Mouse (Mus musculus) MEL (cell line): ENCODE measurements around the gene Mcf2l. TPM values are rescaled to one million over a fixed set of nuclear protein-coding genes. Genes with fewer than 3 reads are reported as not detected.

Experiments used
- DNase-seq: peaks from one replicate; pipeline ENCODE4 v3.0.0; 2011; ENCODE audit warnings: low read depth, low spot score
- H3K27ac ChIP-seq: 2 replicates; pipeline ENCODE4 v1.5.1; 2012; ENCODE audit warnings: low read depth, mild to moderate bottlenecking, control low read depth, low read length, moderate library complexity; ENCODE audit not compliant: control insufficient read depth
- H3K27me3 ChIP-seq, 2 experiments: fragments of 150-350 bp in 1 of 2; sonication (generic) in 1 of 2; 2 replicates each; pipeline ENCODE4 v1.6.1; 2012; ENCODE audit warnings: low read length in 2 of 2, mild to moderate bottlenecking in 2 of 2, improper control_type of control experiment in 1 of 2, moderate library complexity in 1 of 2; ENCODE audit not compliant: insufficient read depth in 2 of 2, control insufficient read depth in 1 of 2
- H3K36me3 ChIP-seq, 2 experiments: 2 replicates each; pipeline ENCODE4 v1.6.1; 2012 to 2014; ENCODE audit warnings: low read length in 2 of 2, improper control_type of control experiment in 1 of 2, inconsistent platforms in 1 of 2, mild to moderate bottlenecking in 1 of 2; ENCODE audit not compliant: insufficient read depth in 2 of 2, control insufficient read depth in 1 of 2
- H3K4me1 ChIP-seq, 2 experiments: fragments of 150-350 bp in 1 of 2; sonication (generic) in 1 of 2; 2 replicates each; pipeline ENCODE4 v1.6.1; 2012; ENCODE audit warnings: low read length in 2 of 2, improper control_type of control experiment in 1 of 2, mild to moderate bottlenecking in 1 of 2; ENCODE audit not compliant: insufficient read depth in 2 of 2, control insufficient read depth in 1 of 2
- H3K4me3 ChIP-seq, 2 experiments: fragments of 150-350 bp in 1 of 2; sonication (generic) in 1 of 2; 2 replicates each; pipeline ENCODE4 v1.5.1; 2012; ENCODE audit warnings: low read depth in 2 of 2, low read length in 2 of 2, mild to moderate bottlenecking in 2 of 2, moderate library complexity in 2 of 2, control low read depth in 1 of 2, improper control_type of control experiment in 1 of 2; ENCODE audit not compliant: control insufficient read depth in 1 of 2, insufficient read depth in 1 of 2
- H3K79me2 ChIP-seq: 2 replicates; pipeline ENCODE4 v1.6.1; 2012; ENCODE audit warnings: mild to moderate bottlenecking, low read length, moderate library complexity; ENCODE audit not compliant: control insufficient read depth, poor library complexity, insufficient read depth
- H3K9ac ChIP-seq: 2 replicates; pipeline ENCODE4 v1.6.1; 2012; ENCODE audit warnings: low read depth, mild to moderate bottlenecking, control low read depth, low read length, moderate library complexity; ENCODE audit not compliant: control insufficient read depth, poor library complexity, severe bottlenecking
- H3K9me3 ChIP-seq: fragments of 150-350 bp; sonication (generic); replicated peaks from 2 replicates; pipeline ENCODE4 v1.6.1; 2012; ENCODE audit warnings: mild to moderate bottlenecking, low read length, improper control_type of control experiment, moderate library complexity; ENCODE audit not compliant: insufficient read depth
- BHLHE40 ChIP-seq: IDR thresholded peaks from 2 replicates; pipeline ENCODE4 v1.6.1; 2012; ENCODE audit warnings: low read depth, mild to moderate bottlenecking, inconsistent platforms, low read length, improper control_type of control experiment, borderline replicate concordance
- CHD1 ChIP-seq: IDR thresholded peaks from 2 replicates; pipeline ENCODE4 v1.6.1; 2012; ENCODE audit warnings: low read depth, mild to moderate bottlenecking, inconsistent platforms, low read length, improper control_type of control experiment
- CHD2 ChIP-seq: IDR thresholded peaks from 2 replicates; pipeline ENCODE4 v1.6.1; 2011; ENCODE audit warnings: low read length, improper control_type of control experiment
- CTCF ChIP-seq, 3 experiments: IDR thresholded peaks in 2 of 3; conservative IDR thresholded peaks in 1 of 3; 2 replicates each; pipeline ENCODE4 v1.5.1; 2011 to 2012; ENCODE audit warnings: low read length in 3 of 3, low read depth in 2 of 3, mild to moderate bottlenecking in 2 of 3, improper control_type of control experiment in 1 of 3, inconsistent platforms in 1 of 3, mixed read lengths in 1 of 3, moderate library complexity in 1 of 3; ENCODE audit not compliant: control insufficient read depth in 1 of 3, insufficient read depth in 1 of 3, poor library complexity in 1 of 3, severe bottlenecking in 1 of 3
- ETS1 ChIP-seq: IDR thresholded peaks from 2 replicates; pipeline ENCODE4 v1.6.1; 2012; ENCODE audit warnings: low read depth, mild to moderate bottlenecking, inconsistent platforms, low read length, improper control_type of control experiment, moderate library complexity
- KAT2A ChIP-seq: conservative IDR thresholded peaks from 2 replicates; pipeline ENCODE4 v1.6.1; 2012; ENCODE audit warnings: low read depth, low read length, improper control_type of control experiment, inconsistent platforms
- MAZ ChIP-seq: IDR thresholded peaks from 2 replicates; pipeline ENCODE4 v1.6.1; 2012; ENCODE audit warnings: low read depth, mild to moderate bottlenecking, inconsistent platforms, low read length, improper control_type of control experiment
- MEF2A ChIP-seq: IDR thresholded peaks from 2 replicates; pipeline ENCODE4 v1.6.1; 2014; ENCODE audit warnings: low read depth, mild to moderate bottlenecking, inconsistent platforms, low read length, improper control_type of control experiment; ENCODE audit not compliant: poor library complexity, insufficient replicate concordance, severe bottlenecking; ENCODE audit errors: extremely low read depth
- MXI1 ChIP-seq: IDR thresholded peaks from 2 replicates; pipeline ENCODE4 v1.6.1; 2011; ENCODE audit warnings: mild to moderate bottlenecking, low read depth, low read length, improper control_type of control experiment
- NRF1 ChIP-seq: IDR thresholded peaks from 2 replicates; pipeline ENCODE4 v1.6.1; 2014; ENCODE audit warnings: low read depth, mild to moderate bottlenecking, inconsistent platforms, low read length, improper control_type of control experiment, moderate library complexity; ENCODE audit not compliant: poor library complexity, insufficient read depth, severe bottlenecking
- POLR2A ChIP-seq, 2 experiments: IDR thresholded peaks; 2 replicates each; pipeline ENCODE4 v1.6.1; 2011 to 2012; ENCODE audit warnings: low read length in 2 of 2, mild to moderate bottlenecking in 2 of 2, control low read depth in 1 of 2, improper control_type of control experiment in 1 of 2, low read depth in 1 of 2, moderate library complexity in 1 of 2; ENCODE audit not compliant: control insufficient read depth in 1 of 2, insufficient read depth in 1 of 2, poor library complexity in 1 of 2
- RAD21 ChIP-seq: IDR thresholded peaks from 2 replicates; pipeline ENCODE4 v1.6.1; 2011; ENCODE audit warnings: mild to moderate bottlenecking, low read depth, low read length, improper control_type of control experiment
- RCOR1 ChIP-seq: IDR thresholded peaks from 2 replicates; pipeline ENCODE4 v1.6.1; 2012; ENCODE audit warnings: low read depth, mild to moderate bottlenecking, inconsistent platforms, low read length, improper control_type of control experiment
- SIN3A ChIP-seq: IDR thresholded peaks from 2 replicates; pipeline ENCODE4 v1.6.1; 2012; ENCODE audit warnings: low read length, improper control_type of control experiment, inconsistent platforms
- SMC3 ChIP-seq: IDR thresholded peaks from 2 replicates; pipeline ENCODE4 v1.6.1; 2011; ENCODE audit warnings: low read depth, low read length, improper control_type of control experiment
- TBP ChIP-seq: IDR thresholded peaks from 2 replicates; pipeline ENCODE4 v1.8.0; 2011; ENCODE audit warnings: low read depth, low read length, improper control_type of control experiment
- ZC3H11A ChIP-seq: IDR thresholded peaks from 2 replicates; pipeline ENCODE4 v1.6.1; 2012; ENCODE audit warnings: low read depth, mild to moderate bottlenecking, inconsistent platforms, low read length, improper control_type of control experiment
- ZKSCAN1 ChIP-seq: IDR thresholded peaks from 2 replicates; pipeline ENCODE4 v1.6.1; 2012; ENCODE audit warnings: low read depth, mild to moderate bottlenecking, inconsistent platforms, low read length, improper control_type of control experiment, moderate library complexity
- polyA plus RNA-seq, 2 experiments: library from polyadenylated mRNA; stranded (reverse) in 1 of 2; unstranded in 1 of 2; fragments of >175 nt in 1 of 2; fragments of >200 nt in 1 of 2; gene quantifications; 2 replicates each; pipeline versions ENCODE4 v1.2.1 to v1.2.4; 2012; ENCODE audit warnings: low replicate concordance in 2 of 2, low read depth in 1 of 2; ENCODE audit not compliant: insufficient read length in 2 of 2, insufficient read depth in 1 of 2, missing spikeins in 1 of 2
- total RNA-seq: library from RNA; depleted of rRNA; stranded (reverse); fragments of 300-350 nt; gene quantifications from 2 replicates; pipeline ENCODE4 v1.2.3, GENCODE M21; 2012

Mcf2l gene
- total and polyA plus RNA-seq, 3 experiments, result 1.2 to 3.6 TPM; not detected in 1

GRCm38 (mm10) chr8:12846447-12846846 lies 27.2 kb upstream of the Mcf2l start:
- TF ChIP-seq CHD2 (no peak), ETS1 (no peak), SMC3 (no peak), BHLHE40 (no peak), CTCF (IDR thresholded peaks at IDR 0.05 in 2 of 3, conservative IDR thresholded peaks at IDR 0.05 in 1 of 3; ENCODE audit: control insufficient read depth in 1 of 3, insufficient read depth in 1 of 3, low read depth in 2 of 3, low read length in 3 of 3, poor library complexity in 1 of 3, severe bottlenecking in 1 of 3) (no peak), SIN3A (no peak), NRF1 (no peak), ZKSCAN1 (no peak), ZC3H11A (no peak), RCOR1 (no peak), MAZ (no peak), MEF2A (no peak), MXI1 (no peak), CHD1 (no peak), RAD21 (no peak), POLR2A (IDR thresholded peaks at IDR 0.05; ENCODE audit: control insufficient read depth in 1 of 2, insufficient read depth in 1 of 2, low read depth in 1 of 2, low read length in 2 of 2, poor library complexity in 1 of 2) (no peak)
- TF ChIP-seq, all 39 proteins: peak for 0
- Histone ChIP-seq H3K27me3 (no peaks in the 10 kb centered on the region), H3K79me2 (no peaks in the 10 kb centered on the region), H3K27ac (no peak overlapping the region), H3K9me3 (no peaks in the 10 kb centered on the region), H3K36me3 (no peaks in the 10 kb centered on the region; a peak in 1 of 4 replicates), H3K4me1 (no peaks in the 10 kb centered on the region), H3K4me3 (no peak overlapping the region), H3K9ac (no peak overlapping the region)
- DNase-seq, result no peak

GRCm38 (mm10) chr8:12851241-12851640 lies 22.4 kb upstream of the Mcf2l start:
- TF ChIP-seq TBP (no peak), KAT2A (no peak)
- H3K9me3 ChIP-seq, result no peaks in the 10 kb centered on the region
- H3K9ac ChIP-seq, result no peak overlapping the region
- no peaks in the 10 kb centered on the region for H3K4me1 ChIP-seq
- no peaks in the 10 kb centered on the region for H3K79me2 ChIP-seq
- no peaks in the 10 kb centered on the region; a peak in 1 of 4 replicates for H3K36me3 ChIP-seq
- DNase-seq, result no peak
- no peak overlapping the region for H3K4me3 ChIP-seq
- no peaks in the 10 kb centered on the region for H3K27me3 ChIP-seq
- H3K27ac ChIP-seq, result no peak overlapping the region
